Mouse (Mus musculus): ENCODE results near the gene Trim67. TPM values are rescaled to one million over a fixed set of nuclear protein-coding genes. Genes with fewer than 3 reads are reported as not detected.

The Trim67 gene
- polyA plus RNA-seq, 1 experiment from 2014 or later: 0.05 TPM

- WGBS: 2% methylated on average over 49 of the region's 55 CpGs
These were observed 69.7 kb downstream of the Trim67 start, which contains the start of the genes Gnpat and 2810004N23Rik for GRCm38 (mm10) chr8:124862321-124863162. Gene Gnpat (plus strand): TSS chr8:124863033. Gene 2810004N23Rik (minus strand): TSS chr8:124863120.

GRCm38 (mm10) chr8:124863163-124863677 lies 70.3 kb downstream of the Trim67 start:
- WGBS: under 1% methylated on average over 33 of the region's 33 CpGs
- Histone ChIP-seq H3K4me1 (ENCODE audit: insufficient read depth, low read length) (peaks cover 6% of the 10 kb centered on the region), H3K9ac (replicated peaks; ENCODE audit: low read length) (peak overlapping the region; percentile 98), H3K4me3 (ENCODE audit: low read length) (peak overlapping the region; percentile 89), H3K36me3 (ENCODE audit: insufficient read depth, low read length) (peaks cover 22% of the 10 kb centered on the region), H3K9me3 (ENCODE audit: low read length) (no peaks in the 10 kb centered on the region), H3K4me2 (replicated peaks; ENCODE audit: low read depth, low read length) (peak overlapping the region; percentile 82), H3K27ac (ENCODE audit: low read length) (peak overlapping the region; percentile 95), H3K27me3 (ENCODE audit: insufficient read depth, low read length) (no peaks in the 10 kb centered on the region)
- ATAC-seq (ENCODE audit: low FRiP score, low TSS enrichment): peak; percentile 87

More at GRCm38 (mm10) chr8:124862321-124863162, 69.7 kb downstream of the Trim67 start, which contains the start of the genes Gnpat and 2810004N23Rik:
- Histone ChIP-seq H3K4me3 (ENCODE audit: low read length) (peak within 1 kb of the TSS; percentile 89), H3K4me1 (ENCODE audit: insufficient read depth, low read length) (peaks cover 6% of the 10 kb centered on the region), H3K9me3 (ENCODE audit: low read length) (peaks cover 3% of the 10 kb centered on the region), H3K9ac (replicated peaks; ENCODE audit: low read length) (peak within 1 kb of the TSS; percentile 98), H3K27ac (ENCODE audit: low read length) (peak within 1 kb of the TSS; percentile 95), H3K4me2 (replicated peaks; ENCODE audit: low read depth, low read length) (peak within 1 kb of the TSS; percentile 82), H3K36me3 (ENCODE audit: insufficient read depth, low read length) (peaks cover 29% of the 10 kb centered on the region), H3K27me3 (ENCODE audit: insufficient read depth, low read length) (no peaks in the 10 kb centered on the region)
- ATAC-seq (ENCODE audit: low FRiP score, low TSS enrichment): peak; percentile 98

DNA sequence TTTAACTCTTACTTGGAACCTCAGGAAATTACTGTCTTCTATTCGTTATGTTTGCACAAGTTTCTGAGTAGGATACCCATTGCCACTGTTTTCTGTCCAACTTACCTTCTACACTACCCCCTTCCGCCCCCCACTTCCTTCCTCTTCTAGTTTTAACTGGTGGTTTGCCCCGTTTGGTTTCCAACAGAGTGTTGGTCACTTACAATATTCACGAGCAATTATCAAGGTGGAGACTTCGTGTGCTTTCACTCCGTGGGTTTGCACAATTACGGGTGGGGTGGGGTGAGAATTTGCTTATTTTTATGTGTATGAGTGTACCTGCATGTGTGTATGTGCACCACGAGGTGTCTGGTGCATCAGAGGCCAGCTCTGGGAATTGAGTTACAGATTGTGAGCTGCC lies 70.8 kb downstream of the Trim67 start:
- Histone ChIP-seq H3K4me3 (ENCODE audit: low read length) (peak overlapping the region; percentile 89), H3K9me3 (ENCODE audit: low read length) (no peaks in the 10 kb centered on the region), H3K36me3 (ENCODE audit: insufficient read depth, low read length) (peaks cover 17% of the 10 kb centered on the region), H3K27ac (ENCODE audit: low read length) (peak overlapping the region; percentile 95), H3K27me3 (ENCODE audit: insufficient read depth, low read length) (no peaks in the 10 kb centered on the region), H3K9ac (replicated peaks; ENCODE audit: low read length) (peak overlapping the region; percentile 98), H3K4me2 (replicated peaks; ENCODE audit: low read depth, low read length) (peak overlapping the region; percentile 82), H3K4me1 (ENCODE audit: insufficient read depth, low read length) (peaks cover 6% of the 10 kb centered on the region)
- ATAC-seq (ENCODE audit: low FRiP score, low TSS enrichment): no peak
- WGBS: 15% methylated on average over 8 of the region's 8 CpGs

DNA sequence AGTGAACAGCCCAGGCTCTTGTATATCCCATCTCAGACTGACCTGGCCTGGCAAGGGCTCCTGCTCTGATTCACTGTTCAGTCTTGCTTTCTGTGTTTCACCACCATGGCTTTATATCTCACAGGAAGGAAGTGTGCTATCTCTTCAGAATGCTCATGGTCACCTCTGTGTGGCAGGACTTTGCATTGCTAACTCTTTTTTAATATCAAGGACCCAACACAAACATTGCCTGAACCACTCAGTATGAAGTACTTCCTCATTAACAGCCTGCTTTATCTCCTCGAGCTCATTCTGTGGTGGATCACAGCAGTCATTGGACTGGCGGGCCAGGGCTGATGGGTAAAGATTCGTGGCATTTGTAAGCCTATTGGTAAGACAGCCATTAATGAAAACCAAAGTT lies 73.8 kb downstream of the Trim67 start:
- Histone ChIP-seq H3K4me1 (ENCODE audit: insufficient read depth, low read length) (peaks cover 6% of the 10 kb centered on the region), H3K9me3 (ENCODE audit: low read length) (no peaks in the 10 kb centered on the region), H3K4me3 (ENCODE audit: low read length) (no peak overlapping the region), H3K36me3 (ENCODE audit: insufficient read depth, low read length) (peaks cover 7% of the 10 kb centered on the region), H3K9ac (replicated peaks; ENCODE audit: low read length) (no peak overlapping the region), H3K27ac (ENCODE audit: low read length) (no peak overlapping the region), H3K4me2 (replicated peaks; ENCODE audit: low read depth, low read length) (no peak overlapping the region), H3K27me3 (ENCODE audit: insufficient read depth, low read length) (no peaks in the 10 kb centered on the region)
- no peak for ATAC-seq (ENCODE audit: low FRiP score, low TSS enrichment)
- 78% methylated on average over 3 of the region's 3 CpGs for WGBS

GRCm38 (mm10) chr8:124867126-124867525 lies 74.2 kb downstream of the Trim67 start:
- WGBS: 35% methylated on average over 2 of the region's 2 CpGs
- ATAC-seq (ENCODE audit: low FRiP score, low TSS enrichment): no peak
- H3K9me3 ChIP-seq (ENCODE audit: low read length): no peaks in the 10 kb centered on the region
- peaks cover 6% of the 10 kb centered on the region for H3K4me1 ChIP-seq (ENCODE audit: insufficient read depth, low read length)
- no peak overlapping the region for H3K4me3 ChIP-seq (ENCODE audit: low read length)
- H3K4me2 ChIP-seq (replicated peaks; ENCODE audit: low read depth, low read length): no peak overlapping the region
- H3K27me3 ChIP-seq (ENCODE audit: insufficient read depth, low read length): no peaks in the 10 kb centered on the region
- H3K27ac ChIP-seq (ENCODE audit: low read length): no peak overlapping the region
- H3K36me3 ChIP-seq (ENCODE audit: insufficient read depth, low read length): peaks cover 11% of the 10 kb centered on the region
- no peak overlapping the region for H3K9ac ChIP-seq (replicated peaks; ENCODE audit: low read length)

GRCm38 (mm10) chr8:124869708-124870107 lies 76.8 kb downstream of the Trim67 start:
- H3K27ac ChIP-seq (ENCODE audit: low read length): no peak overlapping the region
- ATAC-seq (ENCODE audit: low FRiP score, low TSS enrichment): no peak
- H3K4me3 ChIP-seq (ENCODE audit: low read length): no peak overlapping the region
- no peaks in the 10 kb centered on the region for H3K27me3 ChIP-seq (ENCODE audit: insufficient read depth, low read length)
- 41% methylated on average over 6 of the region's 6 CpGs for WGBS
- no peaks in the 10 kb centered on the region for H3K4me1 ChIP-seq (ENCODE audit: insufficient read depth, low read length)
- H3K9me3 ChIP-seq (ENCODE audit: low read length): no peaks in the 10 kb centered on the region
- peaks cover 31% of the 10 kb centered on the region for H3K36me3 ChIP-seq (ENCODE audit: insufficient read depth, low read length)
- H3K4me2 ChIP-seq (replicated peaks; ENCODE audit: low read depth, low read length): no peak overlapping the region
- no peak overlapping the region for H3K9ac ChIP-seq (replicated peaks; ENCODE audit: low read length)

DNA sequence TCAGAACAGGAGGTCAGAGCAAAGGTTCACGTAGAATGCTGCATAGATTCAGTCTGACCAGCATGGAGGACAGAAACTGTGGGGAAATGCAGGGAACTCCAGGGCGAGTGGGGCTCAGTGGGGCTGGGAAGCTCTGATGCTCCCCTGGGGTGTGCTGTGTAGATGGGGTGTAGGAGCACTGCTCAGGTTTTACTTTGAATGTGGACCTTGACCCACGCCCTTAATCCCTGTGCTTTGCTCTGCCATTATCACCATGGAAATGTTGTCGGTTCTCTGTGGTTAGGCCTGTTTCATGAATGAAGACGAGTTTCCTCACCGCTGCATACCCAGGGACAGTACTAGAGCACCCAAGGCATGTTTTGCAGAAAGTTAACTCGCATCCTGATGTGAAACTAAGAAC lies 78.6 kb downstream of the Trim67 start:
- ATAC-seq (ENCODE audit: low FRiP score, low TSS enrichment): no peak
- H3K27me3 ChIP-seq (ENCODE audit: insufficient read depth, low read length): no peaks in the 10 kb centered on the region
- no peaks in the 10 kb centered on the region for H3K4me1 ChIP-seq (ENCODE audit: insufficient read depth, low read length)
- no peaks in the 10 kb centered on the region for H3K9me3 ChIP-seq (ENCODE audit: low read length)
- H3K9ac ChIP-seq (replicated peaks; ENCODE audit: low read length): no peak overlapping the region
- H3K36me3 ChIP-seq (ENCODE audit: insufficient read depth, low read length): peaks cover 43% of the 10 kb centered on the region
- 95% methylated on average over 7 of the region's 7 CpGs for WGBS
- H3K27ac ChIP-seq (ENCODE audit: low read length): no peak overlapping the region
- H3K4me3 ChIP-seq (ENCODE audit: low read length): no peak overlapping the region
- no peak overlapping the region for H3K4me2 ChIP-seq (replicated peaks; ENCODE audit: low read depth, low read length)

GRCm38 (mm10) chr8:124872081-124872480 lies 79.2 kb downstream of the Trim67 start:
- H3K9ac ChIP-seq (replicated peaks; ENCODE audit: low read length): no peak overlapping the region
- 97% methylated on average over 7 of the region's 7 CpGs for WGBS
- H3K36me3 ChIP-seq (ENCODE audit: insufficient read depth, low read length): peaks cover 49% of the 10 kb centered on the region

GRCm38 (mm10) chr8:124872690-124873089 lies 79.8 kb downstream of the Trim67 start:
- no peak overlapping the region for H3K9ac ChIP-seq (replicated peaks; ENCODE audit: low read length)
- no peaks in the 10 kb centered on the region for H3K9me3 ChIP-seq (ENCODE audit: low read length)
- H3K27ac ChIP-seq (ENCODE audit: low read length): no peak overlapping the region
- WGBS: 89% methylated on average over 5 of the region's 5 CpGs
- ATAC-seq (ENCODE audit: low FRiP score, low TSS enrichment): no peak
- H3K4me1 ChIP-seq (ENCODE audit: insufficient read depth, low read length): no peaks in the 10 kb centered on the region
- H3K4me3 ChIP-seq (ENCODE audit: low read length): no peak overlapping the region
- no peak overlapping the region for H3K4me2 ChIP-seq (replicated peaks; ENCODE audit: low read depth, low read length)
- peaks cover 55% of the 10 kb centered on the region for H3K36me3 ChIP-seq (ENCODE audit: insufficient read depth, low read length)
- no peaks in the 10 kb centered on the region for H3K27me3 ChIP-seq (ENCODE audit: insufficient read depth, low read length)

More at GRCm38 (mm10) chr8:124872081-124872480, 79.2 kb downstream of the Trim67 start:
- H3K27ac ChIP-seq (ENCODE audit: low read length): no peak overlapping the region
- H3K4me1 ChIP-seq (ENCODE audit: insufficient read depth, low read length): no peaks in the 10 kb centered on the region
- H3K9me3 ChIP-seq (ENCODE audit: low read length): no peaks in the 10 kb centered on the region
- H3K27me3 ChIP-seq (ENCODE audit: insufficient read depth, low read length): no peaks in the 10 kb centered on the region
- no peak for ATAC-seq (ENCODE audit: low FRiP score, low TSS enrichment)
- no peak overlapping the region for H3K4me2 ChIP-seq (replicated peaks; ENCODE audit: low read depth, low read length)
- H3K4me3 ChIP-seq (ENCODE audit: low read length): no peak overlapping the region

GRCm38 (mm10) chr8:124878141-124878540 lies 85.2 kb downstream of the Trim67 start:
- Histone ChIP-seq H3K27ac (ENCODE audit: low read length) (no peak overlapping the region), H3K4me2 (replicated peaks; ENCODE audit: low read depth, low read length) (no peak overlapping the region), H3K9ac (replicated peaks; ENCODE audit: low read length) (no peak overlapping the region), H3K36me3 (ENCODE audit: insufficient read depth, low read length) (peaks cover 86% of the 10 kb centered on the region), H3K4me1 (ENCODE audit: insufficient read depth, low read length) (no peaks in the 10 kb centered on the region), H3K4me3 (ENCODE audit: low read length) (no peak overlapping the region), H3K9me3 (ENCODE audit: low read length) (no peaks in the 10 kb centered on the region), H3K27me3 (ENCODE audit: insufficient read depth, low read length) (no peaks in the 10 kb centered on the region)
- no peak for ATAC-seq (ENCODE audit: low FRiP score, low TSS enrichment)
- 85% methylated on average over 5 of the region's 5 CpGs for WGBS

Data from kidney, embryonic 16.5 days (tissue).